Mouse (Mus musculus): ENCODE results near the gene Syt12. TPM values are rescaled to one million over a fixed set of nuclear protein-coding genes. Genes with fewer than 3 reads are reported as not detected.

Gene Syt12
- polyA plus RNA-seq, 1 experiment from 2014 or later = 0.89 TPM

DNA sequence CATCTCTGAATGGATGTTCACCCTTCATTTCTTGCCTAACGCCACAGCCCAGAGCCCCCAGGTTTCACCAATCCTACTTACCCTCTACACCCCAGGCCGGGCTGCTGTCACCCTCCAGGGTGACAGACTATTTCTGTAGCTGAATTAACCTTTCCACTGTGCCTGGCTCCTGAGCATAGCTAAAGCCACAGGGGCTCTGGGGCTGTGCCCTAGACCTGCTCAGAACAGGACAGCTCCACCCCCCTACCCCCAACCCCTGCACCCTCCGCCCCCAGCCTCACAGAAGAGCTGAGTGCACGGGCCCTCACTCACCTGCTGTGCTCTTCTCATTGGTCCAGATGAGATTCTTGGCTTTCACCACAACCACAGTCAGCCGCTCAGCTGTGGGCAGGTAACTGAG lies 25.3 kb downstream of the Syt12 start:
- WGBS = 25% methylated on average over 5 of the region's 5 CpGs
- Histone ChIP-seq H3K4me1 (peaks cover 11% of the 10 kb centered on the region), H3K4me3 (no peak overlapping the region), H3K36me3 (no peaks in the 10 kb centered on the region), H3K27me3 (ENCODE audit: insufficient read depth, poor library complexity, severe bottlenecking) (no peaks in the 10 kb centered on the region), H3K9me3 (no peaks in the 10 kb centered on the region), H3K27ac (0 out of 2 replicates have a peak overlapping the region, but pooled peaks have one; percentile 36)
- no peak for DNase-seq (ENCODE audit: low spot score)

DNA sequence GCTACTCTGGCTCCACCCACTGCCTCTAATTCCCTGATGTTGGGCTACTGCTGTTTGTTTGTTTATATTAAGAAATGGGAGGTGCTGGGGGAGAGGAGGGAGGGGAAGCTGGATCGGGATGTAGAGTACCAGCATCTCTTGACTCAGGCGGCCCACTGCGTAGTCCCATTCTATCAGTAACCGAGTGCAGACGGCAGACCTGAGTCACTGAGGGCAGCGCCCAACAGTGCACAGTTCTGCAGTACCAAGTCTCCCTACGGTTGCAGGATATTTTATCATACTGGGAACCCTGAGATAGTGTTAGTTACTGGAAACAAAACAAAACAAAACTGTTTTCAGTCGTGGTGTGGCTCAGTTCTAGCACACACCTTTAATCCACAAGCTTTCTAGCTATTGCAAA lies 26.1 kb downstream of the Syt12 start:
- no peak overlapping the region for H3K27ac ChIP-seq
- H3K36me3 ChIP-seq = no peaks in the 10 kb centered on the region
- H3K9me3 ChIP-seq = no peaks in the 10 kb centered on the region
- WGBS = 46% methylated on average over 8 of the region's 8 CpGs
- DNase-seq (ENCODE audit: low spot score) = no peak
- peaks cover 11% of the 10 kb centered on the region for H3K4me1 ChIP-seq
- H3K4me3 ChIP-seq = no peak overlapping the region
- H3K27me3 ChIP-seq (ENCODE audit: insufficient read depth, poor library complexity, severe bottlenecking) = no peaks in the 10 kb centered on the region

DNA sequence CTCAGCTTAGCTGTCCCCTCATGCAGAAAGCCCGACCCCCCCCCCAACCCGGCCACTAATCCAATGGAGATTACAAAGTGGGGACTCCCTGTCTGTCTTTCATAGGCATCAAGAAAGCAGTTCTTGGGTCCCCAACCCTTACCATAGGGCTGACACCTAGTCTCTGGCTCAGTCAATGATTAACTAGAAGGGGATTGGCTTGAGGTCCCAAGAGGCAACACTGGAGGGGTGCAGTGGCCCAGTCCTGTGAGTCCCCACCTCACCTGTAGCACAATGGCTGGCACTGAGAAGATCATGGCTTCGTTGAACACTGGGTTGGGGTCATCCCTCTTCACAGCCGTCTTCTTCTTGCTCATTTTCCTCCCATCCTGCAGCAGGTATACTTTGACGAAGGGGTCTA lies 26.6 kb downstream of the Syt12 start:
- no peaks in the 10 kb centered on the region for H3K36me3 ChIP-seq
- peaks cover 11% of the 10 kb centered on the region for H3K4me1 ChIP-seq
- no peak overlapping the region for H3K27ac ChIP-seq
- DNase-seq (ENCODE audit: low spot score) = no peak
- H3K9me3 ChIP-seq = no peaks in the 10 kb centered on the region
- H3K4me3 ChIP-seq = no peak overlapping the region
- 62% methylated on average over 5 of the region's 5 CpGs for WGBS
- no peaks in the 10 kb centered on the region for H3K27me3 ChIP-seq (ENCODE audit: insufficient read depth, poor library complexity, severe bottlenecking)

DNA sequence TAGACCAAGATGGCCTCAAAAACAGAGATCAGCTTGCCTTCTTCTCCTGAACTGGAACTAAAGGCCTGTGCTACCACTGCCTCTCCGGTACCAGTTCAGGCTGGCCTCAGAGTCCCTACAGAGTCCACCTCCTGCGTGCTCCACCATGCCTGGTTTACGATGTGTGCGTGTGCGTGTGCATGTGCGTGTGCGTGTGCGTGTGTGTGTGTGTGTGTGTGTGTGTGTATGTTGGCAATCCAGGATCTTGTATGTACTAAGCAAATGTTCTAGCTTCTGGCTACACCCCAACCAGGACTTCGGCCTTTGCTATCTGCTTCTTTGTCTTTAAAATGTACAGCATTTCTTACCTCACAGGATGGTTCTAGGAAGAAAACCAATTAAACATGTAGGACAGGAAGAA lies 28.0 kb downstream of the Syt12 start:
- peaks cover 6% of the 10 kb centered on the region for H3K4me1 ChIP-seq
- no peak overlapping the region for H3K27ac ChIP-seq
- no peaks in the 10 kb centered on the region for H3K9me3 ChIP-seq
- 89% methylated on average over 9 of the region's 9 CpGs for WGBS
- H3K36me3 ChIP-seq = 0 out of 2 replicates have a peak, but pooled peaks cover 2% of the 10 kb centered on the region
- no peak for DNase-seq (ENCODE audit: low spot score)
- no peaks in the 10 kb centered on the region for H3K27me3 ChIP-seq (ENCODE audit: insufficient read depth, poor library complexity, severe bottlenecking)
- H3K4me3 ChIP-seq = no peak overlapping the region

DNA sequence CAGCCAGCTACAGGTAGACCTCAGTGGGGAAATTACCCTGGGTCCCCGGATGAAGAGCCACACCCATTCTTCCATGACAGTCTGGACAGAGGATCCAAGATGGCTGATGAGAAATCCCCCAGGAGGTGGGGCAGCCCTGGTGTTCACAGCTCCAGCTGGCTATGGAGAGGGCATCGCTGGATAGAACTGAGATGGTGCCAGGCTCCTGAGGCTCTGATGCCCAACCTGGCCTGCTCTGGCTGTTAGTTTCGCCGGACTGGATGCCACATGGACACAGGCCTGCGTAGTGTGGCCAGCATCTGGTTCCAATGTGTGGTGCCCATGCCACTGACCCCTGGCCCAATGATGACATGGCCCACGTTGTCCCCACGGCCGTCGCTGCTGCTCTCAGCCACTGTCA lies 29.8 kb downstream of the Syt12 start:
- Histone ChIP-seq H3K9me3 (no peaks in the 10 kb centered on the region), H3K36me3 (peaks cover 8% of the 10 kb centered on the region), H3K4me3 (no peak overlapping the region), H3K27me3 (ENCODE audit: insufficient read depth, poor library complexity, severe bottlenecking) (no peaks in the 10 kb centered on the region), H3K27ac (no peak overlapping the region), H3K4me1 (peaks cover 7% of the 10 kb centered on the region)
- no peak for DNase-seq (ENCODE audit: low spot score)
- 83% methylated on average over 9 of the region's 9 CpGs for WGBS

DNA sequence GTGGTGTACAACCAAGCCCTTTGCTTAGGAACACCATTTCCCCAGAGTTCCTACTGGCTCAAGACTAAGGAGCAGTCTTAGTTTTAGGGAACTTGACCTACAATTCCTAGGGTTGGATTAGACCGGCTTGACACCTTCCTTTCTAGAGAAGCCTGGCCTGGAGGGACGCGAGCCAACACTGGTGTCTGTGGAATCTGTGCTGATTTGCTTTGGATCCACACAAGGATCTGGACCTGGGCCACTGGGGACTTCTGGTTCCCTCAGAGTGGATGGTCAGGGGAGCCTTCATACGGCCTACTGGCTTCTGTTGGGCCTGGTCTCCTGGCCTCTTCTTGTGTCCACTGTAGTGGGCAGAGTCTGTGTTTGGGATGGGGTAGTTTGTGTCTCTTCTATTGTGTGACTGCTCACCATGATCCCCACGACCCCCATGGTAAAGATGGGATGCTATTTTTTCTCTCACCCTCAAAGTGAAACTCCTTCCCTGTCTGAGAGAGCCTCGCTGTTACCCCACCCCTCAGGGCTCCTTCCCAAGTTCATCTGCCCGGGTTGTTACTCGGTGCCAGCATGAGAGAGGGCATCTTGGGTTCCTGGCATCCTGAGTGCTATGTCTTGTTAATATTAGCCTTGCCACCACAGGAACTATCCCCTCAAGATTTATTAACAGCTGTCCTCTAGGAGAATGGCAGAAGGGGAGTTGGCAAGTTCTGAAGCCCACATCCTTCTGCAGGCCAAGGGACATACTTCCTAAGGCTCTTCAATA lies 30.4 kb downstream of the Syt12 start:
- peaks cover 9% of the 10 kb centered on the region for H3K4me1 ChIP-seq
- H3K27me3 ChIP-seq (ENCODE audit: insufficient read depth, poor library complexity, severe bottlenecking) = no peaks in the 10 kb centered on the region
- no peaks in the 10 kb centered on the region for H3K9me3 ChIP-seq
- peaks cover 8% of the 10 kb centered on the region for H3K36me3 ChIP-seq
- H3K27ac ChIP-seq = no peak overlapping the region
- H3K4me3 ChIP-seq = no peak overlapping the region
- DNase-seq (ENCODE audit: low spot score) = no peak
- WGBS = 81% methylated on average over 8 of the region's 8 CpGs

DNA sequence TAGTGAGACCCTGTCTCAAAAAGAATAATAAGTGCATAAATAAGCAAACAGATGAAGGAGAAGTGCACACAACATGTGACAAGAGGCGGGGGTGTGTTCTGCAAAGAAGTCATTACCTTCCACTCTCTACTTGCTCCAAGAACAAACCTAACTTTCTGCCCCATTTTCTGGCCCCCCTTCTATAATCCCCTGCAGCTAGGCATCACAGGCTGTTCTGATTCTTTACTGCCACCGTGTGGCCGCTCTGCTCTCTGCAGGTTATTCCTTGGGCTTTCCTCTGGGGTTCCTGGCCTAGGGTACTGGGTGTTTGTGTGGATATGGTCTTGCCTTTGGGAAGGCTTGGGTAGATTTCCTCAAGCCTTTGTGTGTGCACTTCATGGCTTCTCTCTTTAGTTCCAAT lies 34.8 kb downstream of the Syt12 start:
- peak overlapping the region; percentile 52; the same call in 1 of the 2 replicates for H3K27ac ChIP-seq
- H3K4me3 ChIP-seq = no peak overlapping the region
- H3K36me3 ChIP-seq = peaks cover 8% of the 10 kb centered on the region
- no peak for DNase-seq (ENCODE audit: low spot score)
- no peaks in the 10 kb centered on the region for H3K27me3 ChIP-seq (ENCODE audit: insufficient read depth, poor library complexity, severe bottlenecking)
- 5% methylated on average over 3 of the region's 3 CpGs for WGBS
- H3K4me1 ChIP-seq = peaks cover 48% of the 10 kb centered on the region
- no peaks in the 10 kb centered on the region for H3K9me3 ChIP-seq

DNA sequence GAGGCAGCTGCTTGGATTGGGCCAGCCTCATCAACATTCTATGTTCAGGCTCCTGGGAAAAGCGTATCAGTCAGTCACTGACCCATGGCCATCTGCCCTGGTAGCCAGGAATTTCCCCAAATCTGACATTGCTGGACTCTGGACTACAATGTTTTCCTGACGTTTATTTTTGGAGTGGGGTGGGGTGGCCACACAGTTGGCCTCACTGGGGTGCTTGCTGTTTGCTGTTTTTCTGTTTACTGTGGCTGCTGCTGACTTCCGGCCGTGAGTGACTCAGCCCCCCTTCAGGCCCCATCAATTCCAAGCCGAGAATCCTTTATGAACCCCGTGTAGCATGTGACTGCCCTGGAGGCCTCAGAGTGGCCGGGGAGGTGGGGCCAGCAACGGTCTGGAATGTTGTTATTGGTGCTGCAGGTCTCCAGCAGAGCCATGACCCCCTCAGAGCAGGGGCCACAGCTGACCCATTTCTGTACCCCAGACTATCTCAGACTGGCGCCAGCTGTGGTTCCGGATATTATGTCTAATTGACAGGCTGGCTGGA lies 35.6 kb downstream of the Syt12 start:
- Histone ChIP-seq H3K4me1 (peaks cover 50% of the 10 kb centered on the region), H3K9me3 (no peaks in the 10 kb centered on the region), H3K27me3 (ENCODE audit: insufficient read depth, poor library complexity, severe bottlenecking) (no peaks in the 10 kb centered on the region), H3K27ac (peak overlapping the region; percentile 52), H3K4me3 (0 out of 2 replicates have a peak overlapping the region, but pooled peaks have one; percentile 12), H3K36me3 (peaks cover 8% of the 10 kb centered on the region)
- 42% methylated on average over 10 of the region's 10 CpGs for WGBS
- DNase-seq (ENCODE audit: low spot score) = no peak

DNA sequence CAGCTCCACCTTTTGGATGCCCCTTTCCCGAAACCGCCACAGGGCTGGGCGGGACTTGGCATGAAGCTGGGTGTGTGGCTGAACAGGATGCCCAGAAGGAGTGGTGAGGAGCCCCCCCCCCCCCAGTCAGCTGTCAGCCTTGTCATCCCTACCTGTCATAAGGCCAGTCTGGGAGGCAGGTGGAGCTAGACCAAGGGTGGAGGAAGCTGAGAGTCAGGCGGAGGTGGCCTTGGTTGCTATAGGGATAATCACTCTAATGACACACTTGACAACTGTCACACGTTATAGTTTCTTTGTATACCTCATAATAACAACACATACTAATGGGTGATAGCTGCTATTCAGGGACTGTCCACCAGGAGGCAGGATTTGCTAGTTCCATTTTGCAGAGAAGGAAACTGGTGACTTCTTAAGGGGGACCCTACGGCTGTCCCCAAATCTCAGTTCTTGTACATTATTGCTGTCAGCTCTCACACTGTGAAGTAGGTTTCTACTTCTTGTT lies 36.1 kb downstream of the Syt12 start:
- DNase-seq (ENCODE audit: low spot score) = no peak
- no peak overlapping the region for H3K4me3 ChIP-seq
- peak overlapping the region; percentile 52 for H3K27ac ChIP-seq

DNA sequence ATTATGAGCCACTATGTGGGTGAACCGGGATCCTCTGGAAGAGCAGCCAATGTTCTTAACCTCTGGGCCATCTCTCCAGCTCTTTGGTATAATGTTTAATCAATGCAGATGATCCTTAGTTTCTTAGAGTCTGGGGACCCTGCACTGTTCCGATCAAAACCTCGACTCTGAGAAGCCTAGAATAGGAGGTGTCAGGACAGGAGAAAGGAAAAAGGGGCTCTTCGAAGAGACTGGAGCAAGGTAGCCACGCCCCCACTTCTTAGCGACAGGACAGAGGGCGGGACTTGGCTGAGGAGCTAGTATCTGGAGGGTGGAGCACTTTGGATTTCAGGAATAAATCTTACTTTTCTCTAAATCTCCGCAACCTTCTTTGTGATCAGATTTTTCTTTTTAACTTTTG lies 37.0 kb downstream of the Syt12 start:
- H3K4me3 ChIP-seq = peak overlapping the region; percentile 86
- peaks cover 19% of the 10 kb centered on the region for H3K36me3 ChIP-seq
- H3K4me1 ChIP-seq = peaks cover 60% of the 10 kb centered on the region
- H3K27me3 ChIP-seq (ENCODE audit: insufficient read depth, poor library complexity, severe bottlenecking) = no peaks in the 10 kb centered on the region
- no peaks in the 10 kb centered on the region for H3K9me3 ChIP-seq
- WGBS = 10% methylated on average over 8 of the region's 8 CpGs
- no peak for DNase-seq (ENCODE audit: low spot score)
- H3K27ac ChIP-seq = no peak overlapping the region

More for the DNA sequence above, 36.1 kb downstream of the Syt12 start:
- no peaks in the 10 kb centered on the region for H3K9me3 ChIP-seq
- peaks cover 55% of the 10 kb centered on the region for H3K4me1 ChIP-seq
- H3K27me3 ChIP-seq (ENCODE audit: insufficient read depth, poor library complexity, severe bottlenecking) = no peaks in the 10 kb centered on the region
- WGBS = 29% methylated on average over 6 of the region's 6 CpGs
- H3K36me3 ChIP-seq = peaks cover 10% of the 10 kb centered on the region

DNA sequence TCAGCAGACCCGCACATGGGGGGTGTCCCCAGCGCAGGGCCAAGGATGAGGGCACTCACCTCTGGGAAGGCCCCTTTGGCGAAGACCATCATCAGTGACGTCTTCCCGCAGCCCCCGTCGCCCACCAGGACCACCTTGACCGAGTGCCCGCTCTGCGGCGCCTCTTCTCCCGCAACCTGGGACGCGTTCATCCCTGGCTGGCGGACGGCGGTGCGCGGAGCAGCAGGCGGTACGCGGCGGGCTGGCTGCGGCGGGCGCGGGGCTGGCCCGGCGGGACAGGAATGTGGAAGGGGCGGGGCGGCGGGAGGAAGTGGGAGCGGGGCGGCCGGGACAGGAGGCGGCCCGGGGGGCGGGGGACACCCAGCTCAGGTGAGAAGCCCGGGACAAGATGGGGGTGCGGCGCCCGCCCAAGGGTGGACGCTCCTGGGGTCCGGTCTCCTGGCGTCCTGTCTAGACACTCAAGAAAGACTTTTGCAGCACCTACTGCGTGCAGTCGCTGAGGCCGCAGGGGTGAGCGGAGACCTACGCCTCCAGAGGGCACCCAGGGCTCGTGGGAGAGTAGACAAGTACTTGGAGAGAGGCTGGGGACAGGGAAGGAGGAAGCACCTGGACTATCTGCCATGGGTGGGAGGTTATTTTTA lies 38.0 kb downstream of the Syt12 start, which contains the start of gene Rhod:
Gene Rhod (minus strand): TSS at position 272 of the 641 bp plus-strand sequence.
- Histone ChIP-seq H3K36me3 (peaks cover 19% of the 10 kb centered on the region), H3K4me1 (peaks cover 60% of the 10 kb centered on the region), H3K27ac (peak within 1 kb of the TSS; percentile 88), H3K27me3 (ENCODE audit: insufficient read depth, poor library complexity, severe bottlenecking) (no peaks in the 10 kb centered on the region), H3K9me3 (no peaks in the 10 kb centered on the region), H3K4me3 (peak within 1 kb of the TSS; percentile 86)
- WGBS = under 1% methylated on average over 46 of the region's 51 CpGs
- no peak for DNase-seq (ENCODE audit: low spot score)

DNA sequence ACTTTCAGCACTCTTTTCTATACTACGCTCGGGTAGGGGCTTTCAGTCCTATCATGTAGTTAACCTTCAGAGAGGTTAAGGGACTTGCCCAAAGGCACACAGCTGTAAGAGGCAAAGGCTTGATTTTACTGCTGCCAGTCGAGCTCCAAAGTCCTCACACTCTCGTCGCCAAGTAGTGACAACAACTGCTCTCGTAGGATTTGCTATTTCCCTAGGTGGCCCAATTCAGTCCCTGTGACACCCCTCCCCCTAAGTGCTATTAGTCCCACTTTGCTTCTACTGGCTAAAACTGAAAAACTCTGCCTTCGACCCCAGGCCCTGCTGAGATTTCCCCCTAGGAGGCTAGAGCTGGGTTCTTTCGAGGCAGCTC lies 38.5 kb downstream of the Syt12 start:
- H3K4me1 ChIP-seq = peaks cover 60% of the 10 kb centered on the region
- no peaks in the 10 kb centered on the region for H3K9me3 ChIP-seq
- 7% methylated on average over 8 of the region's 8 CpGs for WGBS
- peak overlapping the region; percentile 86 for H3K4me3 ChIP-seq
- no peak for DNase-seq (ENCODE audit: low spot score)
- peak overlapping the region; percentile 88 for H3K27ac ChIP-seq
- no peaks in the 10 kb centered on the region for H3K27me3 ChIP-seq (ENCODE audit: insufficient read depth, poor library complexity, severe bottlenecking)
- peaks cover 14% of the 10 kb centered on the region for H3K36me3 ChIP-seq

DNA sequence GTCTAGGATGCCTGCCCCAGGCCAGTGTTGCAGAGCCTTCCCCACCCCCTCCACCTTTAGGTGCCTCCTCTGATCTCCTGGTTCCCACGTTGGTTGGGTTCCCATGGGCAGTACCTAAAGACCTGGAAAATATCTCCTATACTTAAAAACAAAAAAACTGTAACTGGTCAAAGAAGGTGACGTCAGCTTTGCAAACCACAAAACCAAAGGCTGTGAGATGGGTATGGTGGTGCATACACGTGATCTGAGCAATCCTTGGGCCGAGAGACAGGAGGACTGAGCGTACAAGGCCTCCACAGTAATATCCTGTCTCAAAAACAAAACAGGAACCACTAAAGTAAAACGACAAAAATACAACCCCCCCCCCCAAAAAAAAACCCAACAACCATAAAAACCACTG lies 39.4 kb downstream of the Syt12 start:
- DNase-seq (ENCODE audit: low spot score) = no peak
- H3K4me3 ChIP-seq = no peak overlapping the region
- H3K36me3 ChIP-seq = peaks cover 13% of the 10 kb centered on the region
- no peaks in the 10 kb centered on the region for H3K9me3 ChIP-seq
- H3K27ac ChIP-seq = no peak overlapping the region
- H3K4me1 ChIP-seq = peaks cover 60% of the 10 kb centered on the region
- WGBS = 71% methylated on average over 6 of the region's 6 CpGs
- no peaks in the 10 kb centered on the region for H3K27me3 ChIP-seq (ENCODE audit: insufficient read depth, poor library complexity, severe bottlenecking)
